Mouse (Mus musculus) ES-E14 (cell line): ENCODE data around the gene Fbxl17.

Source experiments
- CHD2 ChIP-seq: IDR thresholded peaks from 2 replicates; pipeline ENCODE4 v1.6.1; 2014; ENCODE audit warnings: mild to moderate bottlenecking, low read depth, low read length, inconsistent platforms
- HCFC1 ChIP-seq: IDR thresholded peaks from 2 replicates; pipeline ENCODE4 v1.6.1; 2012; ENCODE audit warnings: low read length, inconsistent platforms, borderline replicate concordance; ENCODE audit not compliant: insufficient read depth
- MAFK ChIP-seq: IDR thresholded peaks from 2 replicates; pipeline ENCODE4 v1.6.1; 2014; ENCODE audit warnings: mild to moderate bottlenecking, low read depth, low read length, inconsistent platforms; ENCODE audit not compliant: insufficient read depth
- ZC3H11A ChIP-seq: IDR thresholded peaks from 2 replicates; pipeline ENCODE4 v1.6.1; 2012; ENCODE audit warnings: low read depth, mild to moderate bottlenecking, inconsistent platforms, low read length, borderline replicate concordance
- ZNF384 ChIP-seq: IDR thresholded peaks from 2 replicates; pipeline ENCODE4 v1.6.1; 2012; ENCODE audit warnings: low read depth, low read length, inconsistent platforms

GRCm38 (mm10) chr17:63062785-63063184 is 437.0 kb downstream of the Fbxl17 start:
- TF ChIP-seq HCFC1 = no peak
- TF ChIP-seq MAFK = no peak
- TF ChIP-seq CHD2 = no peak
- no peak for TF ChIP-seq ZNF384
- TF ChIP-seq ZC3H11A = no peak
